In genomic region chr4:88805231-88805630, GRCm38 (mm10) we compare ENCODE assay signal across 11 mouse cellular contexts. TPM values are rescaled to one million over a fixed set of nuclear protein-coding genes. Genes with fewer than 3 reads are reported as not detected.
A peak's percentile ranks its signal among the peaks of the same experiment; 100 is the strongest.
DNase-seq lines count a peak whose midpoint lies in the region; ATAC-seq and TF ChIP-seq lines count a peak whose summit lies in the region.
"Not testable (repeated sequence)": the region's sequence is repeated elsewhere in the genome, so short reads cannot be mapped to it uniquely, and the experiment has no call there.
"Had no signal": no experiment of that assay in that cellular context is flagged by ENCODE, and none has a peak within 500 bp of the region (broad histone marks: within the 10 kb centered on the region; RNA-seq: fewer than 3 reads in every experiment).

Gene Gm13288 (plus strand): TSS chr4:88805531.

- H3K4me2 ChIP-seq in forebrain, embryonic 12.5 days, result peak within 1 kb of the TSS; percentile 44; the same call in 1 of the 2 replicates
- H3K4me2 ChIP-seq in hindbrain, embryonic 12.5 days (replicated peaks), result peak within 1 kb of the TSS; percentile 43
- H3K4me2 ChIP-seq in kidney, embryonic 16.5 days (replicated peaks; ENCODE audit: low read depth, low read length); stomach, embryonic 15.5 days: not testable (repeated sequence)
- peak within 1 kb of the TSS; percentile 31; the same call in 1 of the 2 replicates for H3K4me2 ChIP-seq in liver, embryonic 14.5 days (ENCODE audit: low read depth)
- peak within 1 kb of the TSS; percentile 45 for H3K4me2 ChIP-seq in midbrain, embryonic 16.5 days (ENCODE audit: low read length)

- not testable (repeated sequence) for H3K4me1 ChIP-seq in bone marrow macrophage, adult 2 months (ENCODE audit: control insufficient read depth, insufficient read depth, low read length); forebrain, embryonic 12.5 days; heart, embryonic 10.5 days; hindbrain, embryonic 12.5 days; kidney, embryonic 16.5 days (ENCODE audit: insufficient read depth, low read length); liver, embryonic 14.5 days (replicated peaks; ENCODE audit: control insufficient read depth in 2 of 2, insufficient read depth in 2 of 2, low read length in 1 of 2); midbrain, embryonic 16.5 days (ENCODE audit: control insufficient read depth, insufficient read depth, low read length); stomach, embryonic 15.5 days

- no CpG with 5 or more reads among the region's 8 CpGs for WGBS in forebrain, embryonic 12.5 days
- WGBS in heart, embryonic 10.5 days, result no CpG with 5 or more reads among the region's 8 CpGs
- WGBS in hindbrain, embryonic 12.5 days, result no CpG with 5 or more reads among the region's 8 CpGs
- WGBS in kidney, embryonic 16.5 days, result no CpG with 5 or more reads among the region's 8 CpGs
- WGBS in liver, embryonic 14.5 days (ENCODE audit: insufficient replicate concordance), result no CpG with 5 or more reads among the region's 8 CpGs
- WGBS in midbrain, embryonic 16.5 days, result no CpG with 5 or more reads among the region's 8 CpGs
- WGBS in stomach, embryonic 15.5 days, result no CpG with 5 or more reads among the region's 8 CpGs

- H3K9me3 ChIP-seq in forebrain, embryonic 12.5 days; heart, embryonic 10.5 days; hindbrain, embryonic 12.5 days (replicated peaks); kidney, embryonic 16.5 days (ENCODE audit: low read length); liver, embryonic 14.5 days (ENCODE audit: control insufficient read depth, low read length); midbrain, embryonic 16.5 days (replicated peaks; ENCODE audit: control insufficient read depth, low read length, poor library complexity, severe bottlenecking); stomach, embryonic 15.5 days: not testable (repeated sequence)

- ATAC-seq in forebrain, embryonic 12.5 days (ENCODE audit: low FRiP score); hindbrain, embryonic 12.5 days (ENCODE audit: low FRiP score); kidney, embryonic 16.5 days (ENCODE audit: low FRiP score, low TSS enrichment); liver, embryonic 14.5 days (ENCODE audit: insufficient read depth); midbrain, embryonic 16.5 days; stomach, embryonic 15.5 days (ENCODE audit: insufficient read depth, low FRiP score, low read depth): not testable (repeated sequence)

- not testable (repeated sequence) for TF ChIP-seq CTCF in bone marrow macrophage, adult 2 months (IDR thresholded peaks at IDR 0.05; ENCODE audit: low read depth, low read length); liver, embryonic 14.5 days (IDR thresholded peaks at IDR 0.05; ENCODE audit: low read depth)

- not testable (repeated sequence) for H3K36me3 ChIP-seq in forebrain, embryonic 12.5 days (replicated peaks); heart, embryonic 10.5 days; hindbrain, embryonic 12.5 days; kidney, embryonic 16.5 days (ENCODE audit: insufficient read depth, low read length); liver, embryonic 14.5 days (replicated peaks; ENCODE audit: control insufficient read depth, insufficient read depth, low read depth); midbrain, embryonic 16.5 days (ENCODE audit: control insufficient read depth, insufficient read depth, low read length); stomach, embryonic 15.5 days

- H3K27ac ChIP-seq in bone marrow macrophage, adult 2 months (ENCODE audit: insufficient read depth, low read depth, low read length); forebrain, embryonic 12.5 days; heart, embryonic 10.5 days; hindbrain, embryonic 12.5 days; kidney, embryonic 16.5 days (ENCODE audit: low read length); liver, embryonic 14.5 days; midbrain, embryonic 16.5 days (ENCODE audit: low read length); stomach, embryonic 15.5 days: not testable (repeated sequence)

- DNase-seq in heart, embryonic 10.5 days (ENCODE audit: low spot score); liver, embryonic 14.5 days (ENCODE audit: low read depth in 3 of 3, low spot score in 3 of 3): not testable (repeated sequence)

- not testable (repeated sequence) for TF ChIP-seq EP300 in liver, embryonic 14.5 days (IDR thresholded peaks at IDR 0.05; ENCODE audit: low read depth)

- not testable (repeated sequence) for H3K9ac ChIP-seq in forebrain, embryonic 12.5 days; hindbrain, embryonic 12.5 days; kidney, embryonic 16.5 days (replicated peaks; ENCODE audit: low read length); liver, embryonic 14.5 days (replicated peaks); midbrain, embryonic 16.5 days (ENCODE audit: low read depth, low read length); stomach, embryonic 15.5 days

- H3K27me3 ChIP-seq in forebrain, embryonic 12.5 days; heart, embryonic 10.5 days (ENCODE audit: insufficient read depth, poor library complexity, severe bottlenecking); hindbrain, embryonic 12.5 days; kidney, embryonic 16.5 days (ENCODE audit: insufficient read depth, low read length); liver, embryonic 14.5 days (ENCODE audit: control insufficient read depth, insufficient read depth, low read length); midbrain, embryonic 16.5 days (ENCODE audit: control insufficient read depth, insufficient read depth, low read depth, low read length); stomach, embryonic 15.5 days (replicated peaks): not testable (repeated sequence)

- 0 out of 2 replicates have a peak within 1 kb of the TSS, but pooled peaks have one; percentile 14 for H3K4me3 ChIP-seq in bone marrow macrophage, adult 2 months (ENCODE audit: insufficient read depth, low read length)
- H3K4me3 ChIP-seq in forebrain, embryonic 12.5 days (replicated peaks), result peak within 1 kb of the TSS; percentile 26
- peak within 1 kb of the TSS; percentile 33; the same call in 1 of the 2 replicates for H3K4me3 ChIP-seq in heart, embryonic 10.5 days
- not testable (repeated sequence) for H3K4me3 ChIP-seq in hindbrain, embryonic 12.5 days
- 0 out of 2 replicates have a peak within 1 kb of the TSS, but pooled peaks have one; percentile 21 for H3K4me3 ChIP-seq in kidney, embryonic 16.5 days (ENCODE audit: low read length)
- H3K4me3 ChIP-seq in liver, embryonic 14.5 days (ENCODE audit: insufficient read depth in 1 of 2, low read depth in 2 of 2, low read length in 2 of 2), result 0 out of 4 replicates have a peak within 1 kb of the TSS, but pooled peaks of 1 of the 2 experiments have one; percentile 21
- H3K4me3 ChIP-seq in midbrain, embryonic 16.5 days (ENCODE audit: low read depth, low read length), result peak within 1 kb of the TSS; percentile 24; the same call in 1 of the 2 replicates
- H3K4me3 ChIP-seq in stomach, embryonic 15.5 days (replicated peaks), result 0 out of 2 replicates have a peak within 1 kb of the TSS, but pooled peaks have one; percentile 23

- not testable (repeated sequence) for TF ChIP-seq POLR2A in bone marrow macrophage, adult 2 months (IDR thresholded peaks at IDR 0.05; ENCODE audit: borderline replicate concordance, low read depth, low read length)

RNA-seq across cellular contexts. Expression of gene Gm13288, which starts in this region (rescaled TPM):
- not detected in 2 replicates for polyA plus RNA-seq in bone marrow macrophage, adult 2 months (2012; ENCODE audit: insufficient read depth, insufficient read length, missing spikeins)
- polyA plus RNA-seq in forebrain, embryonic 12.5 days (2016; fragmentation: Nextera tagmentation; extraction: Ambion mirVana), result 0.15 TPM in 1 of 2 replicates, not detected in the other
- polyA plus RNA-seq in heart, embryonic 10.5 days (2016; fragmentation: Nextera tagmentation; extraction: Ambion mirVana), result not detected in 2 replicates
- polyA plus RNA-seq in hindbrain, embryonic 12.5 days (2016; fragmentation: Nextera tagmentation; extraction: Ambion mirVana), result not detected in 2 replicates
- 0.05 TPM in 1 of 2 replicates, not detected in the other for polyA plus RNA-seq in kidney, embryonic 16.5 days (2015; fragmentation: Nextera tagmentation; extraction: Ambion mirVana)
- not detected in 2 replicates for polyA plus RNA-seq in liver, embryonic 14.5 days (2012; rRNA removed)
- polyA plus RNA-seq in liver, embryonic 14.5 days (2014; fragmentation: Nextera tagmentation; extraction: Ambion mirVana), result not detected in 2 replicates
- not detected in 2 replicates for polyA plus RNA-seq in midbrain, embryonic 16.5 days (2015; fragmentation: Nextera tagmentation; extraction: Ambion mirVana)
- not detected in 2 replicates for polyA plus RNA-seq in stomach, embryonic 15.5 days (2015; fragmentation: Nextera tagmentation; extraction: Ambion mirVana)
- polyA plus RNA-seq: CD4-positive, CD25-positive, alpha-beta regulatory T cell, adult 4 months; G1E; intestine, postnatal 0 days had no signal
